Mouse (Mus musculus) brain, embryonic 14.5 days (tissue): ENCODE measurements at regions not wholly inside any gene's neighbourhood (a gene's known extent, or its start where the extent isn't known, plus 50 kb on each side); places are given as distances from the start of the nearest gene placed in this dataset.

Experiments used
- CTCF ChIP-seq: fragments of 200-500 bp; IDR thresholded peaks from 2 replicates; pipeline ENCODE4 v1.5.1; 2012; ENCODE audit warnings: inconsistent platforms, mild to moderate bottlenecking, moderate library complexity, borderline replicate concordance; ENCODE audit not compliant: insufficient read depth, insufficient read length; ENCODE audit errors: extremely low read depth
- POLR2A ChIP-seq: fragments of 200-500 bp; IDR thresholded peaks from 2 replicates; pipeline ENCODE4 v1.6.1; 2012; ENCODE audit warnings: mild to moderate bottlenecking, inconsistent platforms, borderline replicate concordance; ENCODE audit not compliant: poor library complexity, insufficient read depth, insufficient read length, severe bottlenecking; ENCODE audit errors: extremely low read depth

DNA sequence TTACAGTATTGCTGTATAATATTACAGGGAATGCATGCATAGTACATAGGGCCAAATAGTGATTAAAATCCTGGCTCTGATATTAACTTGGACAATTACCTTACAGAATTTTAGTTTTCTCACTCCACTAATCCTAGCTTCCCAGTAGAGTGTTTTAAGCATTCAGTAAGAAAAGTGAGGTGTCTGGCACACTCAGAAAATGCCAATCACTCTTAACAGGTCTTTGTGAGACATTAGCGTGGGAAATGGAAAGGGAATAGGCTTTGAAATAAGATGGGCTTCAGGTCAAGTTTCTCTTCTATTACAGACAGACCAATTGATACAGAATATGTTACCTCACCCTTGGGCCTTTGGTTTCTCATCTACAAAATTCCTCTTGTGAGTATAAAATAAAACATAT, 74.3 kb upstream of the Gm12666 start:
- no peak for TF ChIP-seq CTCF
- TF ChIP-seq POLR2A = no peak
